Mouse (Mus musculus): ENCODE measurements around the gene Pgm1.

DNA sequence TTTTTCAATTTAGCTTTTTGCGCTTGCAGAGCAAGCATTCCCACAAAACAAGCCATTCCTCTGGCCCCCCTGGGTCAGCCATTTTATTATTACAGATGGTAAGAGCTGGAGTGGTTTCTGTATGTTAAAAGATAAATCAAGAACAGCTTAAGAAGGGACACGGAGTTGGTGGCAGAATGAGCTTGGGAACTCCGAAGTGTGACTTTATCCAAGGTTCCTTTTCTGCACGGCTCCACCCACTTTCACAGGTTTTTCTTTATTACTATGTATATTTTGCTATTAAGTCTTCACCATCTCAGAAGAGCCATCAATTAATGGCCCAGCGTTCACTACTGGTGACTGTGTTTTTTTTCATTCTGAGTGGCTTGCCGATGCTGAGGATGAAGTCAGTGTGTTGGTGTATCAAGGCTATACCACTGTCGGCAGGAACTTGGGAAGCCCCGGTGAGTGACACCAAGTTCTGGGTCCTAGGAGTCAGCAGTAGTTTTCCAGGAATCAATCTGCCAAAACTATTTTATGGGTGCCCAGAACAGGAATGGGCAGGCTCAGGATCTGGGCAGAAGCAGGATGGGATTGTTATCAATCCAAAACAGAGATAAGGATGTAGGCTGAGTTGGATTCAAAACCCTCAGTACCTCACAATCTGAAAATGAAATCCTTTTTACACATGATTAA is 83.3 kb downstream of the Pgm1 start:
- TF ChIP-seq ZNF384 (IDR thresholded peaks at IDR 0.05; ENCODE audit: low read depth, low read length), result no peak
- no peak for TF ChIP-seq MAFK (IDR thresholded peaks at IDR 0.05; ENCODE audit: insufficient read depth, low read depth, low read length)
